Mouse (Mus musculus) liver, embryonic 14.5 days (tissue): ENCODE measurements around the gene Rad51b. TPM values are rescaled to one million over a fixed set of nuclear protein-coding genes. Genes with fewer than 3 reads are reported as not detected.

Source experiments
- ATAC-seq: fragments of 200-750 bp; cut with Nextera tagmentation; 2 replicates; pipeline ENCODE4 v1.8.0; 2017; ENCODE audit warnings: moderate number of reproducible peaks, mild to moderate bottlenecking, moderate library complexity; ENCODE audit not compliant: insufficient read depth
- DNase-seq, 3 experiments: peaks; one replicate each; pipeline ENCODE4 v3.0.0-alpha.2; 2012 to 2013; ENCODE audit warnings: low read depth in 3 of 3, low spot score in 3 of 3
- H3K27ac ChIP-seq: fragments of 300-500 bp; sonication (generic); 2 replicates; pipeline ENCODE4 v1.5.1; 2014; ENCODE audit warnings: moderate library complexity, mild to moderate bottlenecking, control low read depth, inconsistent platforms
- H3K27me3 ChIP-seq: fragments of 300-500 bp; sonication (generic); 2 replicates; pipeline ENCODE4 v1.6.1; 2014; ENCODE audit warnings: mild to moderate bottlenecking, low read length, moderate library complexity; ENCODE audit not compliant: control insufficient read depth, insufficient read depth
- H3K36me3 ChIP-seq: fragments of 300-500 bp; sonication (generic); replicated peaks from 2 replicates; pipeline ENCODE4 v1.6.1; 2014; ENCODE audit warnings: low read depth; ENCODE audit not compliant: control insufficient read depth, insufficient read depth
- H3K4me1 ChIP-seq, 2 experiments: fragments of 200-500 bp in 1 of 2; fragments of 300-500 bp in 1 of 2; sonication (generic) in 1 of 2; replicated peaks; 2 replicates each; pipeline ENCODE4 v1.6.1; 2012 to 2014; ENCODE audit warnings: antibody characterized with exemption in 1 of 2, inconsistent platforms in 1 of 2, low read length in 1 of 2; ENCODE audit not compliant: control insufficient read depth in 2 of 2, insufficient read depth in 2 of 2
- H3K4me2 ChIP-seq: fragments of 300-500 bp; sonication (generic); 2 replicates; pipeline ENCODE4 v1.6.1; 2014; ENCODE audit warnings: low read depth, mild to moderate bottlenecking, control low read depth, moderate library complexity
- H3K4me3 ChIP-seq, 2 experiments: fragments of 200-500 bp in 1 of 2; fragments of 300-500 bp in 1 of 2; sonication (generic) in 1 of 2; 2 replicates each; pipeline ENCODE4 v1.5.1; 2012 to 2014; ENCODE audit warnings: low read depth in 2 of 2, low read length in 2 of 2, mild to moderate bottlenecking in 2 of 2, control low read depth in 1 of 2, inconsistent platforms in 1 of 2, moderate library complexity in 1 of 2; ENCODE audit not compliant: insufficient read depth in 1 of 2
- H3K9ac ChIP-seq: fragments of 300-500 bp; sonication (generic); replicated peaks from 2 replicates; pipeline ENCODE4 v1.6.1; 2014; ENCODE audit warnings: mild to moderate bottlenecking, control low read depth, moderate library complexity
- H3K9me3 ChIP-seq: fragments of 300-500 bp; sonication (generic); 2 replicates; pipeline ENCODE4 v1.6.1; 2016; ENCODE audit warnings: low read length, mixed read lengths; ENCODE audit not compliant: control insufficient read depth
- CTCF ChIP-seq: IDR thresholded peaks from 2 replicates; pipeline ENCODE4 v1.5.1; 2016; ENCODE audit warnings: antibody characterized with exemption, low read depth, control low read depth
- EP300 ChIP-seq: IDR thresholded peaks from 2 replicates; pipeline ENCODE4 v1.6.1; 2016; ENCODE audit warnings: antibody characterized with exemption, low read depth
- WGBS: fragments of 180-500 bp; shearing (Covaris S2); extraction: QIAGEN DNeasy Blood & Tissue Kit; methylation state at CpG from one replicate; pipeline ENCODE4 v1.1.7; 2014; ENCODE audit not compliant: insufficient replicate concordance; 5-methylcytosine and 5-hydroxymethylcytosine counted together
- polyA plus RNA-seq, 2 experiments: library from polyadenylated mRNA; depleted of rRNA in 1 of 2; stranded (reverse) in 1 of 2; unstranded in 1 of 2; fragments of >200 nt; fragmentation: Nextera tagmentation in 1 of 2; extraction: Ambion mirVana in 1 of 2; gene quantifications; 2 replicates each; pipeline versions ENCODE4 v1.2.1 to v1.2.3; 2012 to 2014

Rad51b gene
- polyA plus RNA-seq, 2 experiments, result 2.3 to 5.1 TPM

GRCm38 (mm10) chr12:79478816-79479215 lies 181.7 kb downstream of the Rad51b start:
- Histone ChIP-seq H3K9ac (no peak overlapping the region), H3K4me3 (no peak overlapping the region), H3K4me2 (no peak overlapping the region), H3K36me3 (no peaks in the 10 kb centered on the region), H3K27ac (no peak overlapping the region), H3K4me1 (no peaks in the 10 kb centered on the region), H3K9me3 (no peaks in the 10 kb centered on the region), H3K27me3 (no peaks in the 10 kb centered on the region)
- WGBS, result 64% methylated on average over 5 of the region's 5 CpGs
- DNase-seq (no peak), ATAC-seq (no peak)
- TF ChIP-seq EP300, result no peak
- TF ChIP-seq CTCF, result no peak

GRCm38 (mm10) chr12:79485501-79485900 lies 188.4 kb downstream of the Rad51b start:
- Histone ChIP-seq H3K27ac (no peak overlapping the region), H3K36me3 (no peaks in the 10 kb centered on the region), H3K9ac (no peak overlapping the region), H3K4me3 (no peak overlapping the region), H3K27me3 (no peaks in the 10 kb centered on the region), H3K9me3 (no peaks in the 10 kb centered on the region), H3K4me2 (no peak overlapping the region), H3K4me1 (no peaks in the 10 kb centered on the region)
- TF ChIP-seq CTCF (no peak), EP300 (no peak)
- no peak for ATAC-seq
- WGBS, result 67% methylated on average over 4 of the region's 4 CpGs
- DNase-seq, result no peak

- 76% methylated on average over 17 of the region's 17 CpGs for whole genome bisulfite sequencing
- H3K27me3 ChIP-seq, result no peaks in the 10 kb centered on the region
- TF ChIP-seq CTCF, result no peak
- TF ChIP-seq EP300, result no peak
- no peak overlapping the region for H3K9ac ChIP-seq
- ATAC-seq (no peak), DNase-seq (no peak)
- H3K4me1 ChIP-seq, result no peaks in the 10 kb centered on the region
- no peak overlapping the region for H3K27ac ChIP-seq
- H3K4me3 ChIP-seq, result no peak overlapping the region
- H3K4me2 ChIP-seq, result no peak overlapping the region
- H3K36me3 ChIP-seq, result no peaks in the 10 kb centered on the region
- no peaks in the 10 kb centered on the region for H3K9me3 ChIP-seq
These were observed 191.6 kb downstream of the Rad51b start for GRCm38 (mm10) chr12:79488590-79489242.

GRCm38 (mm10) chr12:79490626-79491025 lies 193.5 kb downstream of the Rad51b start:
- H3K27me3 ChIP-seq, result no peaks in the 10 kb centered on the region
- H3K4me2 ChIP-seq, result no peak overlapping the region
- no peak overlapping the region for H3K27ac ChIP-seq
- no peaks in the 10 kb centered on the region for H3K9me3 ChIP-seq
- TF ChIP-seq EP300 (no peak), CTCF (no peak)
- ATAC-seq (no peak), DNase-seq (no peak)
- no peaks in the 10 kb centered on the region for H3K4me1 ChIP-seq
- no peak overlapping the region for H3K4me3 ChIP-seq
- no peak overlapping the region for H3K9ac ChIP-seq
- 56% methylated on average over 5 of the region's 5 CpGs for WGBS
- H3K36me3 ChIP-seq, result no peaks in the 10 kb centered on the region

GRCm38 (mm10) chr12:79492175-79492574 lies 195.1 kb downstream of the Rad51b start:
- TF ChIP-seq CTCF, result no peak
- no peak for TF ChIP-seq EP300
- Histone ChIP-seq H3K4me3 (no peak overlapping the region), H3K9ac (no peak overlapping the region), H3K9me3 (no peaks in the 10 kb centered on the region), H3K4me2 (no peak overlapping the region), H3K27ac (no peak overlapping the region), H3K36me3 (no peaks in the 10 kb centered on the region), H3K27me3 (no peaks in the 10 kb centered on the region), H3K4me1 (no peaks in the 10 kb centered on the region)
- ATAC-seq (no peak), DNase-seq (no peak)
- 82% methylated on average over 4 of the region's 4 CpGs for WGBS
